8 mouse cellular contexts compared by ENCODE assay signal in the genomic region with DNA sequence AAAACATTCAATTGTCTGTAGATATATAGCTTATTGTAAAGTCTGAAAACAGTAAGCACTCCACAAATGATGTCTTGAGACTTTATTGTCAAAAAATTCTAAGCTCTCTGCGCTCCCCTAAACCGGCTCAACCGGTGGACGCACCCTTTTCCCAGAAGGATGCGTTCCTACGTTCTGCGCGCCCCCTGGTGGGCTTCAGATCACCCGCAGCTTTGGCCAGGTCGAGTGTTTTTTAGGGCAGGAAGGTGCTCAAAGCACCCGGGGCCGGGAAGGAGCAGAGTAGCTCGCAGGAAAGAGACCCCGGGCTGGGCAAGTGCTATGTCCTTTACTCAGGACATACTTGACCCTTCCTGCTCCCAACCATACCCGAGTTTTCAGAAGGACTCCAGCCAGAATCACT. TPM values are rescaled to one million over a fixed set of nuclear protein-coding genes. Genes with fewer than 3 reads are reported as not detected.
A peak's percentile ranks its signal among the peaks of the same experiment; 100 is the strongest.
DNase-seq lines count a peak whose midpoint lies in the region; ATAC-seq lines count a peak whose summit lies in the region.

No protein-coding gene starts in this region.

- WGBS in hindbrain, embryonic 15.5 days, result under 1% methylated on average over 15 of the region's 15 CpGs

- peak overlapping the region; percentile 74 for H3K9ac ChIP-seq in hindbrain, embryonic 15.5 days

- peaks cover 12% of the 10 kb centered on the region for H3K27me3 ChIP-seq in hindbrain, embryonic 15.5 days

- peak; percentile 25 for ATAC-seq in hindbrain, embryonic 15.5 days (ENCODE audit: low FRiP score, low read depth)

- no peaks in the 10 kb centered on the region for H3K9me3 ChIP-seq in hindbrain, embryonic 15.5 days

- peak overlapping the region; percentile 65 for H3K4me3 ChIP-seq in hindbrain, embryonic 15.5 days

- H3K4me1 ChIP-seq in hindbrain, embryonic 15.5 days (replicated peaks), result peaks cover 36% of the 10 kb centered on the region

- peak overlapping the region; percentile 85 for H3K27ac ChIP-seq in hindbrain, embryonic 15.5 days (replicated peaks)

- H3K36me3 ChIP-seq in hindbrain, embryonic 15.5 days, result no peaks in the 10 kb centered on the region

- peak; percentile 87 for DNase-seq in T-cell, adult 2 months (ENCODE audit: low spot score)
- DNase-seq in cerebellum, postnatal 4 days (ENCODE audit: low spot score in 2 of 2), result peak; percentile 90 to 92
- peak; percentile 96 for DNase-seq in gastrocnemius, adult 18-20 months (ENCODE audit: low spot score)
- DNase-seq in left cerebral cortex, adult 18-20 months (ENCODE audit: low spot score in 2 of 2), result peak; percentile 89 to 90
- peak; percentile 93 to 96 for DNase-seq in lung, postnatal 4 days
- DNase-seq in retina, postnatal 1 day, result peak; percentile 93
- peak; percentile 94 for DNase-seq in thymus, postnatal 4 days

- H3K4me2 ChIP-seq in hindbrain, embryonic 15.5 days, result peak overlapping the region; percentile 73

RNA-seq across cellular contexts. Expression of gene Hook2, which starts 0.6 kb away (rescaled TPM):
- total RNA-seq in gastrocnemius, adult 18-20 months (2021), result 1 to 10 TPM; 2.1 to 2.7 TPM
- polyA plus RNA-seq in hindbrain, embryonic 15.5 days (2015; fragmentation: Nextera tagmentation; extraction: Ambion mirVana), result 34.0 and 37.3 TPM in 2 replicates
- 1 to 10 TPM; 9.6 to 9.7 TPM for total RNA-seq in left cerebral cortex, adult 18-20 months (2021)

RNA-seq across cellular contexts. Expression of gene Junb, which starts 11.3 kb away (rescaled TPM):
- 10 to 100 TPM in 1 of 2 experiments, 1 to 10 TPM in 1; 9.4 to 12.5 TPM for total RNA-seq in gastrocnemius, adult 18-20 months (2021)
- polyA plus RNA-seq in hindbrain, embryonic 15.5 days (2015; fragmentation: Nextera tagmentation; extraction: Ambion mirVana), result 6.3 and 6.8 TPM in 2 replicates
- 100 to 1,000 TPM; 119 to 130 TPM for total RNA-seq in left cerebral cortex, adult 18-20 months (2021)

RNA-seq across cellular contexts. Expression of gene Rnaseh2a, which starts 20.2 kb away (rescaled TPM):
- 10 to 100 TPM; 21.1 to 21.7 TPM for total RNA-seq in gastrocnemius, adult 18-20 months (2021)
- polyA plus RNA-seq in hindbrain, embryonic 15.5 days (2015; fragmentation: Nextera tagmentation; extraction: Ambion mirVana), result 54.2 and 59.8 TPM in 2 replicates
- total RNA-seq in left cerebral cortex, adult 18-20 months (2021), result 10 to 100 TPM; 45.8 to 59.8 TPM

RNA-seq across cellular contexts. Expression of gene Prdx2, which starts 20.4 kb away (rescaled TPM):
- total RNA-seq in gastrocnemius, adult 18-20 months (2021), result 100 to 1,000 TPM; 193 to 200 TPM
- 1,124 and 1,185 TPM in 2 replicates for polyA plus RNA-seq in hindbrain, embryonic 15.5 days (2015; fragmentation: Nextera tagmentation; extraction: Ambion mirVana)
- total RNA-seq in left cerebral cortex, adult 18-20 months (2021), result 100 to 1,000 TPM; 338 to 344 TPM

RNA-seq across cellular contexts. Expression of gene Gm49661, which starts 20.6 kb away (rescaled TPM):
- not detected for total RNA-seq in gastrocnemius, adult 18-20 months (2021)
- polyA plus RNA-seq in hindbrain, embryonic 15.5 days (2015; fragmentation: Nextera tagmentation; extraction: Ambion mirVana), result not detected in 2 replicates
- total RNA-seq in left cerebral cortex, adult 18-20 months (2021), result not detected

Comparison
In these comparisons a context has a peak if more than half of its experiments do, and no peak if none do; other contexts are left out.
1. Peak in every context shown above with its lines: DNase-seq, ATAC-seq, H3K4me3 ChIP-seq and H3K27ac ChIP-seq.
2. RNA of gene Junb, which starts 11.3 kb away (total RNA-seq): 119 to 130 TPM in left cerebral cortex, adult 18-20 months; 9.4 to 12.5 TPM in gastrocnemius, adult 18-20 months; every median in the first group is over 4 times any median in the second.